Comparison of ENCODE assay signal across 7 mouse cellular contexts in genomic region chr12:108702185-108702584, GRCm38 (mm10). TPM values are rescaled to one million over a fixed set of nuclear protein-coding genes. Genes with fewer than 3 reads are reported as not detected.
DNase-seq lines count a peak whose midpoint lies in the region; ATAC-seq lines count a peak whose summit lies in the region.

Degs2 (minus strand) TSS chr12:108702315.

- H3K9me3 ChIP-seq in embryonic facial prominence, embryonic 10.5 days, result no peaks in the 10 kb centered on the region
- H3K9me3 ChIP-seq in lung, embryonic 15.5 days, result no peaks in the 10 kb centered on the region

- H3K36me3 ChIP-seq in embryonic facial prominence, embryonic 10.5 days (replicated peaks), result no peaks in the 10 kb centered on the region
- no peaks in the 10 kb centered on the region for H3K36me3 ChIP-seq in lung, embryonic 15.5 days

- H3K4me2 ChIP-seq in lung, embryonic 15.5 days, result peak within 1 kb of the TSS; percentile 63

- ATAC-seq in lung, embryonic 15.5 days (ENCODE audit: borderline replicate concordance, extremely low read depth, low FRiP score, low TSS enrichment), result peak; percentile 55

- peaks cover 16% of the 10 kb centered on the region for H3K4me1 ChIP-seq in embryonic facial prominence, embryonic 10.5 days
- peaks cover 5% of the 10 kb centered on the region; the same call in 1 of the 2 replicates for H3K4me1 ChIP-seq in lung, embryonic 15.5 days

- peak; percentile 34 for DNase-seq in R1 (ENCODE audit: low read depth, low spot score)
- DNase-seq in embryonic facial prominence, embryonic 10.5 days (ENCODE audit: low spot score), result peak; percentile 35
- peak; percentile 79 for DNase-seq in kidney, adult 18-20 months
- peak; percentile 38 for DNase-seq in thymus, postnatal 0 days (ENCODE audit: low spot score)
- no peak for DNase-seq in frontal cortex, adult 2 months (ENCODE audit: extremely low spot score in 1 of 2, low spot score in 1 of 2)
- DNase-seq in natural killer cell, adult 2 months (ENCODE audit: low spot score in 2 of 2), result no peak

- H3K27me3 ChIP-seq in embryonic facial prominence, embryonic 10.5 days (replicated peaks; ENCODE audit: low read depth, poor library complexity, severe bottlenecking), result peaks cover 62% of the 10 kb centered on the region
- H3K27me3 ChIP-seq in lung, embryonic 15.5 days, result peaks cover 44% of the 10 kb centered on the region

- H3K9ac ChIP-seq in lung, embryonic 15.5 days, result peak within 1 kb of the TSS; percentile 13; the same call in 1 of the 2 replicates

- peak within 1 kb of the TSS; percentile 51 for H3K4me3 ChIP-seq in embryonic facial prominence, embryonic 10.5 days
- peak within 1 kb of the TSS; percentile 29 for H3K4me3 ChIP-seq in lung, embryonic 15.5 days

- no peak within 1 kb of the TSS for H3K27ac ChIP-seq in embryonic facial prominence, embryonic 10.5 days (replicated peaks)
- no peak within 1 kb of the TSS for H3K27ac ChIP-seq in lung, embryonic 15.5 days

- WGBS in embryonic facial prominence, embryonic 10.5 days, result 1% methylated on average over 32 of the region's 32 CpGs
- WGBS in lung, embryonic 15.5 days, result 1% methylated on average over 32 of the region's 32 CpGs

RNA-seq across cellular contexts. Expression of gene Degs2, which starts in this region (rescaled TPM):
- polyA plus RNA-seq in embryonic facial prominence, embryonic 10.5 days (2016; fragmentation: Nextera tagmentation; extraction: Ambion mirVana), result 1.1 and 1.7 TPM in 2 replicates
- polyA plus RNA-seq in lung, embryonic 15.5 days (2015; fragmentation: Nextera tagmentation; extraction: Ambion mirVana), result 0.82 and 1.4 TPM in 2 replicates
- 16.3 and 16.6 TPM in 2 replicates for polyA plus RNA-seq in thymus, postnatal 0 days (2015; fragmentation: Nextera tagmentation; extraction: Ambion mirVana)
- polyA plus RNA-seq in frontal cortex, adult 2 months (2012; rRNA removed), result 8.4 and 9.4 TPM in 2 replicates

Comparison
In these comparisons a context has a peak if more than half of its experiments do, and no peak if none do; other contexts are left out.
1. DNase-seq: peak in R1 (single experiment), embryonic facial prominence, embryonic 10.5 days (single experiment), kidney, adult 18-20 months (single experiment) and thymus, postnatal 0 days (single experiment); none in frontal cortex, adult 2 months (0 of 2) and natural killer cell, adult 2 months (0 of 2).